Mouse (Mus musculus): ENCODE data around the gene Krtap27-1. TPM values are rescaled to one million over a fixed set of nuclear protein-coding genes. Genes with fewer than 3 reads are reported as not detected.

The Krtap27-1 gene
- total RNA-seq, 2 experiments from 2014 or later = not detected

Other genes with a start within 250 kb of the Krtap27-1 start
- gene Cldn17, start 164.7 kb downstream of the Krtap27-1 start, total RNA-seq (2021) = not detected
- not detected for gene Cldn8, start 108.5 kb downstream of the Krtap27-1 start, total RNA-seq (2021)
- gene Krtap24-1, start 59.4 kb downstream of the Krtap27-1 start, total RNA-seq (2021) = not detected
- gene 2310079G19Rik, start 44.0 kb downstream of the Krtap27-1 start, total RNA-seq (2021) = not detected
- gene Krtap26-1, start 23.9 kb downstream of the Krtap27-1 start, total RNA-seq (2021) = not detected
- not detected for gene 2310061N02Rik, start 36.3 kb upstream of the Krtap27-1 start, total RNA-seq (2021)
- not detected for gene Krtap13-1, start 57.2 kb upstream of the Krtap27-1 start, total RNA-seq (2021)
- not detected for gene Krtap13, start 80.0 kb upstream of the Krtap27-1 start, total RNA-seq (2021)
- gene 2310034C09Rik, start 87.2 kb upstream of the Krtap27-1 start, total RNA-seq (2021) = not detected
- not detected for gene 2310057N15Rik, start 102.5 kb upstream of the Krtap27-1 start, total RNA-seq (2021)
- gene Gm5965, start 106.2 kb upstream of the Krtap27-1 start, total RNA-seq (2021) = not detected
- not detected for gene Gm20741, start 140.5 kb upstream of the Krtap27-1 start, total RNA-seq (2021)
- not detected for gene Krtap15, start 148.5 kb upstream of the Krtap27-1 start, total RNA-seq (2021)
- gene Krtap14, start 154.5 kb upstream of the Krtap27-1 start, total RNA-seq (2021) = not detected
- gene Krtap19-1, start 197.7 kb upstream of the Krtap27-1 start, total RNA-seq (2021) = not detected
- gene Krtap19-2, start 202.6 kb upstream of the Krtap27-1 start, total RNA-seq (2021) = not detected
- not detected for gene Krtap19-3, start 206.4 kb upstream of the Krtap27-1 start, total RNA-seq (2021)
- gene Krtap19-4, start 213.4 kb upstream of the Krtap27-1 start, total RNA-seq (2021) = not detected
- gene Krtap19-5, start 224.8 kb upstream of the Krtap27-1 start, total RNA-seq (2021) = not detected

All from layer of hippocampus, postnatal 36 days (tissue).